Mouse (Mus musculus) kidney, embryonic 14.5 days (tissue): ENCODE results near the gene Gbf1. TPM values are rescaled to one million over a fixed set of nuclear protein-coding genes. Genes with fewer than 3 reads are reported as not detected.

ENCODE experiments used
- ATAC-seq: fragments of 200-750 bp; cut with Nextera tagmentation; 2 replicates; pipeline ENCODE4 v1.8.0; 2017; ENCODE audit warnings: moderate number of reproducible peaks, mild to moderate bottlenecking, moderate TSS enrichment, moderate library complexity; ENCODE audit not compliant: low FRiP score, low TSS enrichment
- H3K27ac ChIP-seq: fragments of 300-500 bp; sonication (generic); 2 replicates; pipeline ENCODE4 v1.5.1; 2014; ENCODE audit warnings: low read depth, mild to moderate bottlenecking, low read length, moderate library complexity, mixed read lengths
- H3K27me3 ChIP-seq: fragments of 300-500 bp; sonication (generic); 2 replicates; pipeline ENCODE4 v1.6.1; 2014; ENCODE audit warnings: mild to moderate bottlenecking, low read length; ENCODE audit not compliant: control insufficient read depth, insufficient read depth
- H3K36me3 ChIP-seq: fragments of 300-500 bp; sonication (generic); 2 replicates; pipeline ENCODE4 v1.6.1; 2014; ENCODE audit warnings: low read length, mixed read lengths; ENCODE audit not compliant: control insufficient read depth, insufficient read depth
- H3K4me1 ChIP-seq: fragments of 300-500 bp; sonication (generic); 2 replicates; pipeline ENCODE4 v1.6.1; 2014; ENCODE audit warnings: low read length, mixed read lengths; ENCODE audit not compliant: control insufficient read depth, insufficient read depth
- H3K4me2 ChIP-seq: fragments of 300-500 bp; sonication (generic); replicated peaks from 2 replicates; pipeline ENCODE4 v1.6.1; 2014; ENCODE audit warnings: low read depth, mild to moderate bottlenecking, low read length
- H3K4me3 ChIP-seq: fragments of 300-500 bp; sonication (generic); 2 replicates; pipeline ENCODE4 v1.5.1; 2014; ENCODE audit warnings: mild to moderate bottlenecking, low read length
- H3K9ac ChIP-seq: fragments of 300-500 bp; sonication (generic); 2 replicates; pipeline ENCODE4 v1.6.1; 2014; ENCODE audit warnings: low read depth, mild to moderate bottlenecking, low read length, moderate library complexity
- H3K9me3 ChIP-seq: fragments of 300-500 bp; sonication (generic); 2 replicates; pipeline ENCODE4 v1.6.1; 2016; ENCODE audit warnings: low read length; ENCODE audit not compliant: control insufficient read depth
- WGBS: fragments of 180-500 bp; shearing (Covaris S2); extraction: QIAGEN DNeasy Blood & Tissue Kit; methylation state at CpG from one replicate; pipeline ENCODE4 v1.1.7; 2014; 5-methylcytosine and 5-hydroxymethylcytosine counted together
- polyA plus RNA-seq: library from polyadenylated mRNA; unstranded; fragments of >200 nt; fragmentation: Nextera tagmentation; extraction: Ambion mirVana; gene quantifications from 2 replicates; pipeline ENCODE4 v1.2.1, GENCODE M21; 2014

Gbf1 gene
- polyA plus RNA-seq, 1 experiment from 2014 or later, result 50.3 TPM

GRCm38 (mm10) chr19:46223118-46223517 lies 70.8 kb downstream of the Gbf1 start:
- Histone ChIP-seq H3K36me3 (no peaks in the 10 kb centered on the region), H3K27ac (no peak overlapping the region), H3K4me3 (no peak overlapping the region), H3K4me2 (no peak overlapping the region), H3K9me3 (no peaks in the 10 kb centered on the region), H3K9ac (no peak overlapping the region), H3K27me3 (no peaks in the 10 kb centered on the region), H3K4me1 (no peaks in the 10 kb centered on the region)
- WGBS, result 91% methylated on average over 4 of the region's 4 CpGs
- no peak for ATAC-seq

- H3K9ac ChIP-seq, result no peak overlapping the region
- no peaks in the 10 kb centered on the region for H3K36me3 ChIP-seq
- H3K27me3 ChIP-seq, result no peaks in the 10 kb centered on the region
- ATAC-seq, result no peak
- H3K4me3 ChIP-seq, result no peak overlapping the region
- H3K4me2 ChIP-seq, result no peak overlapping the region
- no peak overlapping the region for H3K27ac ChIP-seq
- H3K4me1 ChIP-seq, result no peaks in the 10 kb centered on the region
- WGBS, result 67% methylated on average over 2 of the region's 2 CpGs
- H3K9me3 ChIP-seq, result no peaks in the 10 kb centered on the region
These were observed 72.6 kb downstream of the Gbf1 start for GRCm38 (mm10) chr19:46224882-46225281.

- no peak overlapping the region for H3K9ac ChIP-seq
- 57% methylated on average over 4 of the region's 4 CpGs for WGBS
- H3K9me3 ChIP-seq, result no peaks in the 10 kb centered on the region
- H3K36me3 ChIP-seq, result no peaks in the 10 kb centered on the region
- no peaks in the 10 kb centered on the region for H3K27me3 ChIP-seq
- no peak overlapping the region for H3K27ac ChIP-seq
- H3K4me3 ChIP-seq, result no peak overlapping the region
- H3K4me2 ChIP-seq, result no peak overlapping the region
- no peaks in the 10 kb centered on the region for H3K4me1 ChIP-seq
- no peak for ATAC-seq
These were observed 73.2 kb downstream of the Gbf1 start for GRCm38 (mm10) chr19:46225506-46225905.

GRCm38 (mm10) chr19:46226295-46226694 lies 74.0 kb downstream of the Gbf1 start:
- no peak overlapping the region for H3K27ac ChIP-seq
- no peak overlapping the region for H3K4me3 ChIP-seq
- no peak for ATAC-seq
- 90% methylated on average over 3 of the region's 3 CpGs for WGBS
- H3K9me3 ChIP-seq, result no peaks in the 10 kb centered on the region
- H3K4me2 ChIP-seq, result no peak overlapping the region
- no peaks in the 10 kb centered on the region for H3K4me1 ChIP-seq
- H3K27me3 ChIP-seq, result no peaks in the 10 kb centered on the region
- H3K36me3 ChIP-seq, result no peaks in the 10 kb centered on the region
- H3K9ac ChIP-seq, result no peak overlapping the region

- no peaks in the 10 kb centered on the region for H3K36me3 ChIP-seq
- no peak overlapping the region for H3K9ac ChIP-seq
- H3K9me3 ChIP-seq, result no peaks in the 10 kb centered on the region
- no peak overlapping the region for H3K27ac ChIP-seq
- no peaks in the 10 kb centered on the region for H3K27me3 ChIP-seq
- H3K4me1 ChIP-seq, result no peaks in the 10 kb centered on the region
- H3K4me2 ChIP-seq, result no peak overlapping the region
- ATAC-seq, result no peak
- no peak overlapping the region for H3K4me3 ChIP-seq
- 90% methylated on average over 3 of the region's 3 CpGs for WGBS
These were observed 75.0 kb downstream of the Gbf1 start for GRCm38 (mm10) chr19:46227300-46227699.

GRCm38 (mm10) chr19:46234450-46234849 lies 82.1 kb downstream of the Gbf1 start:
- Histone ChIP-seq H3K4me2 (no peak overlapping the region), H3K4me3 (no peak overlapping the region), H3K27ac (no peak overlapping the region), H3K4me1 (no peaks in the 10 kb centered on the region), H3K9me3 (no peaks in the 10 kb centered on the region), H3K9ac (no peak overlapping the region), H3K27me3 (no peaks in the 10 kb centered on the region), H3K36me3 (no peaks in the 10 kb centered on the region)
- WGBS, result 88% methylated on average over 2 of the region's 2 CpGs
- no peak for ATAC-seq

- Histone ChIP-seq H3K27me3 (no peaks in the 10 kb centered on the region), H3K9ac (no peak overlapping the region)
- 85% methylated on average over 5 of the region's 5 CpGs for WGBS
These were observed 84.3 kb downstream of the Gbf1 start for GRCm38 (mm10) chr19:46236658-46237057.

GRCm38 (mm10) chr19:46240246-46240645 lies 87.9 kb downstream of the Gbf1 start:
- Histone ChIP-seq H3K4me1 (no peaks in the 10 kb centered on the region), H3K4me3 (no peak overlapping the region), H3K27ac (no peak overlapping the region), H3K4me2 (no peak overlapping the region), H3K27me3 (no peaks in the 10 kb centered on the region), H3K9me3 (no peaks in the 10 kb centered on the region), H3K9ac (no peak overlapping the region), H3K36me3 (no peaks in the 10 kb centered on the region)
- 35% methylated on average over 2 of the region's 2 CpGs for WGBS
- ATAC-seq, result no peak

More at GRCm38 (mm10) chr19:46236658-46237057, 84.3 kb downstream of the Gbf1 start:
- Histone ChIP-seq H3K4me1 (no peaks in the 10 kb centered on the region), H3K36me3 (no peaks in the 10 kb centered on the region), H3K27ac (no peak overlapping the region), H3K4me3 (no peak overlapping the region), H3K9me3 (no peaks in the 10 kb centered on the region), H3K4me2 (no peak overlapping the region)
- no peak for ATAC-seq

GRCm38 (mm10) chr19:46242416-46242815 lies 90.1 kb downstream of the Gbf1 start:
- H3K36me3 ChIP-seq, result no peaks in the 10 kb centered on the region; the same call in 1 of the 2 replicates
- no peak for ATAC-seq
- H3K27ac ChIP-seq, result no peak overlapping the region
- H3K9me3 ChIP-seq, result no peaks in the 10 kb centered on the region
- H3K4me3 ChIP-seq, result no peak overlapping the region
- H3K4me1 ChIP-seq, result no peaks in the 10 kb centered on the region
- no peaks in the 10 kb centered on the region for H3K27me3 ChIP-seq
- H3K4me2 ChIP-seq, result no peak overlapping the region
- WGBS, result 76% methylated on average over 5 of the region's 5 CpGs
- H3K9ac ChIP-seq, result no peak overlapping the region
